In genomic region chr3:124320821-124321576, GRCm38 (mm10) we compare ENCODE assay signal across 8 mouse cellular contexts. TPM values are rescaled to one million over a fixed set of nuclear protein-coding genes. Genes with fewer than 3 reads are reported as not detected.
DNase-seq lines count a peak whose midpoint lies in the region; ATAC-seq lines count a peak whose summit lies in the region.

TSS of gene Tram1l1 (plus strand) at chr3:124320855.

- 0 out of 2 replicates have a peak, but pooled peaks cover 4% of the 10 kb centered on the region for H3K4me1 ChIP-seq in forebrain, embryonic 11.5 days (replicated peaks; ENCODE audit: control insufficient read depth, insufficient read depth, low read length)

- peak within 1 kb of the TSS; percentile 42 for H3K4me3 ChIP-seq in forebrain, embryonic 11.5 days (ENCODE audit: low read depth, low read length)

- H3K27ac ChIP-seq in forebrain, embryonic 11.5 days (ENCODE audit: low read depth, low read length), result peak within 1 kb of the TSS; percentile 51; the same call in 1 of the 2 replicates

- 1% methylated on average over 52 of the region's 53 CpGs for WGBS in forebrain, embryonic 11.5 days

- peak; percentile 96 for ATAC-seq in forebrain, embryonic 11.5 days (replicated peaks; ENCODE audit: low FRiP score)
- peak; percentile 49 to 69 for ATAC-seq in hematopoietic stem cell, adult 5-6 weeks (replicated peaks in 1 of 2; ENCODE audit: insufficient read depth in 1 of 2, low FRiP score in 2 of 2, low TSS enrichment in 1 of 2, low read depth in 1 of 2, poor library complexity in 2 of 2, severe bottlenecking in 2 of 2)

- DNase-seq in R1 (ENCODE audit: low read depth, low spot score), result peak; percentile 77
- DNase-seq in brain, embryonic 18.5 days (ENCODE audit: low read depth, low spot score), result peak; percentile 88
- peak; percentile 94 for DNase-seq in forebrain, embryonic 11.5 days (ENCODE audit: low spot score)
- peak; percentile 84 to 86 for DNase-seq in layer of hippocampus, postnatal 36 days
- DNase-seq in lung, postnatal 14 days, result peak; percentile 38
- peak; percentile 80 to 83 for DNase-seq in right cerebral cortex, adult 2 months (ENCODE audit: low spot score in 2 of 2)
- no peak for DNase-seq in spleen, postnatal 36 days (ENCODE audit: low spot score in 2 of 2)

- H3K4me2 ChIP-seq in forebrain, embryonic 11.5 days (ENCODE audit: low read depth, low read length, severe bottlenecking), result peak within 1 kb of the TSS; percentile 73

- H3K27me3 ChIP-seq in forebrain, embryonic 11.5 days (ENCODE audit: control insufficient read depth, insufficient read depth, low read length), result no peaks in the 10 kb centered on the region

- no peaks in the 10 kb centered on the region for H3K36me3 ChIP-seq in forebrain, embryonic 11.5 days (ENCODE audit: control insufficient read depth, insufficient read depth, low read length)

- no peaks in the 10 kb centered on the region for H3K9me3 ChIP-seq in forebrain, embryonic 11.5 days (ENCODE audit: control insufficient read depth, low read length)

- peak within 1 kb of the TSS; percentile 72 for H3K9ac ChIP-seq in forebrain, embryonic 11.5 days (ENCODE audit: low read length)

RNA-seq across cellular contexts. Expression of gene Tram1l1, which starts in this region (rescaled TPM):
- polyA plus RNA-seq in forebrain, embryonic 11.5 days (2014; fragmentation: Nextera tagmentation; extraction: Ambion mirVana), result 20.4 and 20.5 TPM in 2 replicates
- not detected in 2 replicates for total RNA-seq in hematopoietic stem cell, adult 5-6 weeks (2017)
- 10 to 100 TPM; 16.7 to 17.5 TPM for total RNA-seq in layer of hippocampus, postnatal 36 days (2021)

Comparison
In these comparisons a context has a peak if more than half of its experiments do, and no peak if none do; other contexts are left out.
1. RNA of gene Tram1l1 (total RNA-seq): 16.7 to 17.5 TPM in layer of hippocampus, postnatal 36 days; not detected in hematopoietic stem cell, adult 5-6 weeks; every median in the first group is over 10 times any median in the second.
2. Peak in ATAC-seq in hematopoietic stem cell, adult 5-6 weeks; RNA of the gene not detected or under 1 TPM.
3. DNase-seq: peak in R1 (single experiment), brain, embryonic 18.5 days (single experiment), forebrain, embryonic 11.5 days (single experiment), layer of hippocampus, postnatal 36 days (2 of 2), lung, postnatal 14 days (single experiment) and right cerebral cortex, adult 2 months (2 of 2); none in spleen, postnatal 36 days (0 of 2).